Comparison of ENCODE assay signal across 19 mouse cellular contexts in genomic region chr15:97324311-97324710, GRCm38 (mm10).
A peak's percentile ranks its signal among the peaks of the same experiment; 100 is the strongest.
DNase-seq lines count a peak whose midpoint lies in the region; ATAC-seq lines count a peak whose summit lies in the region.
"Had no signal": no experiment of that assay in that cellular context is flagged by ENCODE, and none has a peak within 500 bp of the region (broad histone marks: within the 10 kb centered on the region; RNA-seq: fewer than 3 reads in every experiment).

No protein-coding gene starts in this region.

- WGBS in kidney, embryonic 14.5 days: 34% methylated on average over 9 of the region's 9 CpGs
- 56% methylated on average over 9 of the region's 9 CpGs for WGBS in midbrain, embryonic 12.5 days

- H3K4me3 ChIP-seq in kidney, embryonic 14.5 days (ENCODE audit: low read length): no peak overlapping the region
- no peak overlapping the region for H3K4me3 ChIP-seq in midbrain, embryonic 12.5 days
- H3K4me3 ChIP-seq: forebrain, embryonic 10.5 days; limb, embryonic 13.5 days; liver, embryonic 12.5 days had no signal

- H3K36me3 ChIP-seq in kidney, embryonic 14.5 days (ENCODE audit: control insufficient read depth, insufficient read depth, low read length): no peaks in the 10 kb centered on the region
- no peaks in the 10 kb centered on the region for H3K36me3 ChIP-seq in midbrain, embryonic 12.5 days
- H3K36me3 ChIP-seq: forebrain, embryonic 10.5 days; heart, embryonic 15.5 days; limb, embryonic 13.5 days; liver, embryonic 12.5 days had no signal

- peak; percentile 22 for DNase-seq in embryo, embryonic 10.5 days (ENCODE audit: low spot score)
- no peak for DNase-seq in embryo, embryonic 9.5 days (ENCODE audit: extremely low spot score)
- DNase-seq in kidney, adult 18-20 months: no peak
- DNase-seq in retina, postnatal 1 day: peak; percentile 53
- DNase-seq in adrenal gland, adult 8-10 months: no peak
- DNase-seq: adrenal gland, postnatal 25 days; cerebellum, adult 11 months; cerebellum, adult 9-11 months; heart, postnatal 4 days; lung, adult 2 months; lung, postnatal 14 days; thymus, postnatal 14 days had no signal

- ATAC-seq in kidney, embryonic 14.5 days (ENCODE audit: low FRiP score, low TSS enrichment): peak; percentile 88
- peak; percentile 30; the same call in 1 of the 2 replicates for ATAC-seq in midbrain, embryonic 12.5 days (ENCODE audit: low FRiP score, low read depth)
- ATAC-seq: intestine, postnatal 0 days; liver, embryonic 12.5 days had no signal

- H3K27me3 ChIP-seq in kidney, embryonic 14.5 days (ENCODE audit: control insufficient read depth, insufficient read depth, low read length): no peaks in the 10 kb centered on the region
- no peaks in the 10 kb centered on the region for H3K27me3 ChIP-seq in midbrain, embryonic 12.5 days
- H3K27me3 ChIP-seq: heart, embryonic 15.5 days; limb, embryonic 13.5 days had no signal

- H3K4me2 ChIP-seq in kidney, embryonic 14.5 days (replicated peaks; ENCODE audit: low read depth, low read length): no peak overlapping the region; the same call in 1 of the 2 replicates
- H3K4me2 ChIP-seq in midbrain, embryonic 12.5 days (replicated peaks): 0 out of 2 replicates have a peak overlapping the region, but pooled peaks have one; percentile 5
- H3K4me2 ChIP-seq: limb, embryonic 13.5 days had no signal

- no peak overlapping the region for H3K27ac ChIP-seq in kidney, embryonic 14.5 days (ENCODE audit: low read depth, low read length)
- peak overlapping the region; percentile 52; the same call in 1 of the 2 replicates for H3K27ac ChIP-seq in midbrain, embryonic 12.5 days (replicated peaks)
- H3K27ac ChIP-seq: forebrain, embryonic 10.5 days; heart, embryonic 15.5 days; limb, embryonic 13.5 days; liver, embryonic 12.5 days had no signal

- H3K9ac ChIP-seq in kidney, embryonic 14.5 days (ENCODE audit: low read depth, low read length): no peak overlapping the region
- H3K9ac ChIP-seq in midbrain, embryonic 12.5 days (replicated peaks): no peak overlapping the region
- H3K9ac ChIP-seq: heart, embryonic 15.5 days; limb, embryonic 13.5 days; liver, embryonic 12.5 days had no signal

- H3K4me1 ChIP-seq in kidney, embryonic 14.5 days (ENCODE audit: control insufficient read depth, insufficient read depth, low read length): peaks cover 6% of the 10 kb centered on the region; the same call in 1 of the 2 replicates
- no peaks in the 10 kb centered on the region for H3K4me1 ChIP-seq in midbrain, embryonic 12.5 days
- H3K4me1 ChIP-seq: forebrain, embryonic 10.5 days; heart, embryonic 15.5 days; limb, embryonic 13.5 days; liver, embryonic 12.5 days had no signal

- H3K9me3 ChIP-seq in kidney, embryonic 14.5 days (ENCODE audit: control insufficient read depth, low read length): peaks cover 7% of the 10 kb centered on the region
- no peaks in the 10 kb centered on the region for H3K9me3 ChIP-seq in midbrain, embryonic 12.5 days
- H3K9me3 ChIP-seq: liver, embryonic 12.5 days had no signal

Comparison
In these comparisons a context has a peak if more than half of its experiments do, and no peak if none do; other contexts are left out.
1. DNase-seq: peak in embryo, embryonic 10.5 days (single experiment) and retina, postnatal 1 day (single experiment); none in embryo, embryonic 9.5 days (single experiment), kidney, adult 18-20 months (single experiment) and adrenal gland, adult 8-10 months (single experiment).